10 mouse cellular contexts compared by ENCODE assay signal in the genomic region with DNA sequence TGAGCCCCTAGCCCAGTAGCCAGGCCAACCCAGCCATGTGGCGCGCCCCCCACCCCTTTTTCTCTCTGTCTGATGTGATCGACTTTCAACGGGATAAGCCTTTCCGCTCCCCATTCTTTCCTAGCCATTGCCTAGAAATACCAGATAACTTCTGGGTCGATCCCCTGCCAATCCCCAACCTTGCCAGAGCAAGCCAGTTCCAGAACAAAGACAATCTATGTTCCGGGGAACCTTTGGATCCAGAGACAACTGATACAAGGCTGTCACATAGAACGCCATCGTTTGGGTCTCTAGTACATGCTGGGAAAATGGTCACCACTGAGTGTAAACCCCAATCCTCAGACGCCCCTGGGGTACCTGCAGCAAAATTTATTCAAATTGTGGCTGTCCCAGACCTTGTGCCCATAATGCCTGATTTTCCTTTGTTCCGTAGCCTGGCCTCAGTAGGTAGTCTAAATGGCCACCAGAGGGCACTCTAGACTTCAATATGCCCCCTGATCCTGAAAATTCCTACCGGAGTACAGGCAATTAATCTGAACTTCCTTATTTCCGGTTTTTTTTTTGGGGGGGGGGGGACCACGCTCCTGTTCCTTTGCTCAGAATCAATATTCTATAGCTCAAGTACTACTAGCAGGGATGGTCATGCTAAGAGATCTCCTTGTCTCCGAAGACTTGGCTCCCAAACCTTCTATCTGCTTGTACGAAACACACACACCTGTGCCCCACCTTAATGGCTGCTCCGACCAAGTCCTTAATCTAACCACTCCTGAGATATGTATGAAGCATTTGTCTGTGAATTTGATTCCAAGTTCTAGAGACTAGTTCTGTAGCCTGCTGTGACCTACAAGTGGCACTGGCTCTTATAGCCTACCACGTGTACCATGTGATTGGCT.
DNase-seq lines count a peak whose midpoint lies in the region; ATAC-seq and TF ChIP-seq lines count a peak whose summit lies in the region.
"Had no signal": no experiment of that assay in that cellular context is flagged by ENCODE, and none has a peak within 500 bp of the region (broad histone marks: within the 10 kb centered on the region; RNA-seq: fewer than 3 reads in every experiment).

No protein-coding gene starts in this region.

- no peaks in the 10 kb centered on the region for H3K36me3 ChIP-seq in hindbrain, postnatal 0 days (ENCODE audit: insufficient read depth, low read length)
- H3K36me3 ChIP-seq: embryonic facial prominence, embryonic 15.5 days; liver, embryonic 15.5 days had no signal

- in situ Hi-C loops in Patski (cut with MboI; ENCODE audit: low pct_unique_long_range_greater_than_20kb), result loop anchor here (10.0 kb wide), 2 partner anchors 306 to 426 kb away; partner anchors contain the start of gene Tekt5

- peak; percentile 47 for DNase-seq in left cerebral cortex, adult 11 months (ENCODE audit: low spot score)
- no peak for DNase-seq in left cerebral cortex, adult 9 months (ENCODE audit: low spot score in 2 of 2)
- DNase-seq in Patski (ENCODE audit: low read depth, low spot score), result no peak
- DNase-seq in embryo, embryonic 10.5 days (ENCODE audit: low spot score), result peak; percentile 90
- DNase-seq in hindbrain, postnatal 0 days (ENCODE audit: low spot score), result peak; percentile 81
- peak; percentile 30 for DNase-seq in lung, postnatal 10 days

- CTCF ChIA-PET in Patski (lab: Charles Lee), result no interaction called here

- 57% methylated on average over 18 of the region's 18 CpGs for WGBS in hindbrain, postnatal 0 days

- TF ChIP-seq CTCF in Patski (IDR thresholded peaks at IDR 0.05), result peak; percentile 73
- peak; percentile 78 for TF ChIP-seq CTCF in hindbrain, postnatal 0 days (IDR thresholded peaks at IDR 0.05; ENCODE audit: low read depth)

- no peaks in the 10 kb centered on the region for H3K4me1 ChIP-seq in hindbrain, postnatal 0 days (ENCODE audit: insufficient read depth, low read length)
- H3K4me1 ChIP-seq: embryonic facial prominence, embryonic 15.5 days; liver, embryonic 15.5 days had no signal

- ATAC-seq in Patski, result peak; percentile 39
- ATAC-seq in hindbrain, postnatal 0 days, result peak; percentile 69
- ATAC-seq in monocyte, adult 5-6 weeks (replicated peaks; ENCODE audit: insufficient number of reproducible peaks, low FRiP score, low TSS enrichment, poor library complexity, severe bottlenecking), result no peak
- no peak for ATAC-seq in erythroid progenitor cell, adult 5-6 weeks (replicated peaks; ENCODE audit: low FRiP score, poor library complexity, severe bottlenecking)

- H3K9me3 ChIP-seq in hindbrain, postnatal 0 days (ENCODE audit: low read length), result no peaks in the 10 kb centered on the region
- H3K9me3 ChIP-seq: embryonic facial prominence, embryonic 15.5 days; liver, embryonic 15.5 days had no signal

- H3K4me3 ChIP-seq in hindbrain, postnatal 0 days (ENCODE audit: low read length), result no peak overlapping the region
- H3K4me3 ChIP-seq: embryonic facial prominence, embryonic 15.5 days; liver, embryonic 15.5 days had no signal

- no peak overlapping the region for H3K9ac ChIP-seq in hindbrain, postnatal 0 days (replicated peaks; ENCODE audit: low read length)
- H3K9ac ChIP-seq: embryonic facial prominence, embryonic 15.5 days; liver, embryonic 15.5 days had no signal

- H3K27ac ChIP-seq in hindbrain, postnatal 0 days, result no peak overlapping the region
- H3K27ac ChIP-seq: embryonic facial prominence, embryonic 15.5 days; liver, embryonic 15.5 days had no signal

- peaks cover 5% of the 10 kb centered on the region for H3K27me3 ChIP-seq in Patski
- no peaks in the 10 kb centered on the region for H3K27me3 ChIP-seq in hindbrain, postnatal 0 days (ENCODE audit: insufficient read depth, low read length)
- H3K27me3 ChIP-seq: embryonic facial prominence, embryonic 15.5 days; liver, embryonic 15.5 days had no signal

- no peak overlapping the region for H3K4me2 ChIP-seq in hindbrain, postnatal 0 days (ENCODE audit: low read depth, low read length)
- H3K4me2 ChIP-seq: embryonic facial prominence, embryonic 15.5 days; liver, embryonic 15.5 days had no signal

- POLR2A ChIA-PET in Patski (lab: Charles Lee), result interaction anchor here (0.6 kb wide), 1 partner anchor 1119 kb away, joined by 3 read pairs; no protein-coding TSS in a partner anchor

Comparison
In these comparisons a context has a peak if more than half of its experiments do, and no peak if none do; other contexts are left out.
1. DNase-seq: peak in left cerebral cortex, adult 11 months (single experiment), embryo, embryonic 10.5 days (single experiment), hindbrain, postnatal 0 days (single experiment) and lung, postnatal 10 days (single experiment); none in left cerebral cortex, adult 9 months (0 of 2) and Patski (single experiment).
2. ATAC-seq: peak in Patski (single experiment) and hindbrain, postnatal 0 days (single experiment); none in monocyte, adult 5-6 weeks (single experiment) and erythroid progenitor cell, adult 5-6 weeks (single experiment).